Mouse (Mus musculus) heart, postnatal 4 days (tissue): ENCODE data around the gene Tpm3. TPM values are rescaled to one million over a fixed set of nuclear protein-coding genes. Genes with fewer than 3 reads are reported as not detected.

Source experiments
- DNase-seq: peaks from one replicate; pipeline ENCODE4 v3.0.0; 2021
- total RNA-seq, 2 experiments: library from RNA; stranded (reverse); gene quantifications; 2 replicates each; pipeline ENCODE4 v1.2.3; 2021

Gene Tpm3
- 100 to 1,000 TPM; 127 to 134 TPM for total RNA-seq

- DNase-seq = no peak
Measured at GRCm38 (mm10) chr3:90072294-90072693, at the start of gene Tpm3. TSS of gene Tpm3 (plus strand) at chr3:90072649.

- DNase-seq = no peak
Measured at GRCm38 (mm10) chr3:90034653-90035052, 37.8 kb upstream of the Tpm3 start.

- no peak for DNase-seq
Measured at GRCm38 (mm10) chr3:90036263-90036662, 36.2 kb upstream of the Tpm3 start.

DNA sequence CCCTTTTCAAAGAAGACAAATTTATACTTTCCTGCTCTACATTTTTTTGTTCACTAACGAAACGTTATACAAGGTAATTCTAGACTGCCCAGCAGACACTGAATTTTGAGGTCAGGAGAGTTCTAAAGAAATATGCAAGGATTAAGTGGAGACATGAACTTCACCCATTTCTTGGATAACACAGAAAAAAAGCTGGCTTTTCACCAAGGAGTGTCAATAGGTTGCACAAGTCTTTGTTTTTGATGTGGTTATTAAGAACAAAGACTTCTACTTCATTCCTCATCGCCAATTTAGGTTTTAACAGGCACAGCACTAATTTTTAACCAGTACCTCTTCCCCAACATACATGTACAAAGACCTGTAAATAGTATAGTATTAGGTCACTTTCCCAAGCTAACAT lies 22.8 kb upstream of the Tpm3 start:
- no peak for DNase-seq

- peak; percentile 72 for DNase-seq
Measured at GRCm38 (mm10) chr3:90051441-90052350, 20.8 kb upstream of the Tpm3 start, which contains the start of gene 4933434E20Rik. TSS of gene 4933434E20Rik (plus strand) at chr3:90051636.

GRCm38 (mm10) chr3:90052351-90053241 lies 19.9 kb upstream of the Tpm3 start, which contains the start of gene Ubap2l:
TSS of gene Ubap2l (minus strand) at chr3:90052628.
- peak; percentile 94 for DNase-seq

GRCm38 (mm10) chr3:90061549-90061948 lies 10.9 kb upstream of the Tpm3 start:
- DNase-seq = no peak

DNA sequence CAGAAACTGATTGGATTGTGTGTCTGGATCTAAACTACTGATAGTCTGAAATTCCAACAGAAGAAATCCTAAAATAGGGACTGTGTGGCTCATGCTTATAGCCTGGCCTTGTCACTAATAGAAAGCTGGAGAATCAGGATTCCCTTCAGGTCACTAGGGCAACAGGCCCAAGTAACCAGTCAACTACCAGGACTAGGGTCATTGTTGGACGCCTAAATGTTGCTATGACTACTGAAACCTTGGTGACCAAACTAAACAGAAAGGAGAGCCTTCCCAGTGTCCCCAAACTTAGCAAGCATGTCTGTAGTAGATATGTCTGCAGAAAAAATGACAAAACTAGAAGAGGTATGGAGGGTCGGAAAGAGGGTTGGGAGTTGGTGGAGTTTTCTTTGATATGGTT lies 9.9 kb upstream of the Tpm3 start:
- no peak for DNase-seq

- no peak for DNase-seq
Measured at GRCm38 (mm10) chr3:90064383-90064782, 8.1 kb upstream of the Tpm3 start.

GRCm38 (mm10) chr3:90065553-90065952 lies 6.9 kb upstream of the Tpm3 start:
- DNase-seq = peak; percentile 55

GRCm38 (mm10) chr3:90067851-90068250 lies 4.6 kb upstream of the Tpm3 start:
- no peak for DNase-seq

GRCm38 (mm10) chr3:90069688-90070087 lies 2.8 kb upstream of the Tpm3 start:
- DNase-seq = no peak

DNA sequence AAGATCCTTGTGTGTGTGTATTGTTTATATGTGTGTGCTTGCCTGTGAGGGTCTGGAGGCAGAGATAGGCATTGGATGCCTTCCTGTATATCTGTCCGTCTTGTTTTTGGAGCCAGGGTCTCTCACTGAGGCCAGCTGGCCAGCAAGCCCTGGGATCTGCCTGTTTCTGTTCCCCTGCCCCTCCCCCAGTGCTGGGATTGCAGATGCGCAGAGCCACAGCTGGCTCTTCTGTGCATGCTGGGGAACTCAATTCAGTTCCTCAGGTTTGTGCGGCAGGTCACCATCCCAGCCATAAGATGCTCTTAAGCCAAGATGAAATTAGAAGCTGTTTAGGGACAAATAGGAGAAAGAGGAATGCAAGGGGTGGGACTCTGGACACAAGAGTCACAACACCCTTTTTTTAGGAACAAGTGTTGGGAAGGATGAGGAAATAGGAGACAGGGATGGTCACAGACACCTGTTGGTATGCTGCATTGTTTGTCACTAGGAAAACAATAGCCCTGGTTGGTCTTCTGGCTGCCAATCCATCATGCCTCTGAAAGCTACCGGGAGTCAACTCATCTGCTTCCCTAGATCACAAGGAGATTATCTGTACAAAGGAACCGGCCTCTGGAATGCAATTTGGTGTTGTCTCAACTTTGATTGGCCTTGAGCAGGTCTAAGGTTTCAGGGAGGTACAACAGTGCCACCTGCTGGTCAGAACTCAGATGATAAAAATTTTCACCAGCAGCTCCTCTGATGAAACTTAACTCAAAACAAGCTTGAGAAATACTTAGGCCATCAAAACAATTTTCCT lies 4.7 kb downstream of the Tpm3 start:
- DNase-seq = peak; percentile 89

DNA sequence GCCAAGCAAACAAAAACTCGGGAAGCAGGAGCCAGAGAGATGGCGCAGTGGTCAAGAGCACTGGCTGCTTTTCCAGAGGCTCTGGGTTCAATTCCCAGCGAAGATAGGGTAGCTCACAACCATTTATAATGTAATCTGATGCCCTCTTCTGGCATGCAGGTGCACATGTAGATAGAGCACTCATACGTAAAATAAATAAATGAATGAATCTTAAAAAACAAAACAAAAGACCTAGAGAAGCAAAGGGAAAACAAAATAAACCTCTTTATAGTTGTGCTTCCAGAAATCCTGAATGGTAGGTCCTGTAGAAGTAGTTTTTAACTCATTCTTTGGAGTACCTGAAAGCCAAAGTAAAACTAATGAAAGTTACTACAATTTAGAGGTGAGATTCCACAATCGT lies 5.8 kb downstream of the Tpm3 start:
- DNase-seq = no peak

DNA sequence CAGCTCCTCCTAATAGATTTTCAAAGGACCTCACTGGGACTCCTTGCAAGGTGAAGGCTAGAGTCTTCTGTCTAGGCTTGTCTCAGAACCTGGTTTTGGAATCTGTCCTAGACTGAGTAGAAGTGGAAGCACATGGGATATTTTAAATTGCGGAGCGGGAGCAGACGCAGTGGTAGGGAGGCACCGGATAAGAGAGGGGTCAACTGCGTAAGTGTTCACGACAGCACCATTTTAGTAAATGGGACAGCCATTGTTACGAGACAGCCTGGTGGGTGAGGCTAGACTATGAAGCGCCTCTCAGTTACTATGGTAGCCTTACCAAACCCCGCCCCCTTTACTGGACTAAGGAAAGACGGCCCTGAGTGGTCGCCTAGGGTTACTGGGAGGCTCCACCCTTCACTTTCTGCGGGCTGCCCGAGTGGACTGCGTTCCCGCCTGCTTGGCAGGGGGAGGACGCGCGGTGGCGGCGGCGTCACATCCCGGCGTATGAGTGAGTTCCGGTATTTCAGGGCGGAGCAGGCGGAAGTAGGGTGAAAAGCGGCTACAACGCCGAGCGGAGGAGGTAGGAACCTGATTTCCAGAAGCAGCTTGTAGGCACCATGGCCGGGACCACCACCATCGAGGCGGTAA lies 6.8 kb downstream of the Tpm3 start:
- peak; percentile 94 for DNase-seq

GRCm38 (mm10) chr3:90079763-90080497 lies 7.5 kb downstream of the Tpm3 start:
- DNase-seq = peak; percentile 81

DNA sequence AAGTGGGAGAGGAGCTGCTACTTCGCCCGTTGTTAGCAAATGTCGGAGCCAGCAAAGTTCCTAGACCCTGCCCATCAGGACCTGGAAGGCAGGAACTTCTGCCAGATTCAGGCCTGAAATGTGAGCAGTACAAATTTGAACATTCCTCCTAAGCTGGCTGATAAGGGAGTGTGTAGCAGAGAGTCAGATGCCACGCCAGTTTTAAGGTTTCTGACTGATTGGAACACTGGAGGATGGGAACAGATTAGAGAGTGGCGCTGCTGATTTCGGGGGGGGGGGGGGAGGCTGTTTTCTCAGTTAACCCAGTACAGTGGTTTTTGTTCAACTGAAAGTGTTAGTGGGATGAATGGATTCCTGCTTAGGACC lies 8.0 kb downstream of the Tpm3 start:
- no peak for DNase-seq

DNA sequence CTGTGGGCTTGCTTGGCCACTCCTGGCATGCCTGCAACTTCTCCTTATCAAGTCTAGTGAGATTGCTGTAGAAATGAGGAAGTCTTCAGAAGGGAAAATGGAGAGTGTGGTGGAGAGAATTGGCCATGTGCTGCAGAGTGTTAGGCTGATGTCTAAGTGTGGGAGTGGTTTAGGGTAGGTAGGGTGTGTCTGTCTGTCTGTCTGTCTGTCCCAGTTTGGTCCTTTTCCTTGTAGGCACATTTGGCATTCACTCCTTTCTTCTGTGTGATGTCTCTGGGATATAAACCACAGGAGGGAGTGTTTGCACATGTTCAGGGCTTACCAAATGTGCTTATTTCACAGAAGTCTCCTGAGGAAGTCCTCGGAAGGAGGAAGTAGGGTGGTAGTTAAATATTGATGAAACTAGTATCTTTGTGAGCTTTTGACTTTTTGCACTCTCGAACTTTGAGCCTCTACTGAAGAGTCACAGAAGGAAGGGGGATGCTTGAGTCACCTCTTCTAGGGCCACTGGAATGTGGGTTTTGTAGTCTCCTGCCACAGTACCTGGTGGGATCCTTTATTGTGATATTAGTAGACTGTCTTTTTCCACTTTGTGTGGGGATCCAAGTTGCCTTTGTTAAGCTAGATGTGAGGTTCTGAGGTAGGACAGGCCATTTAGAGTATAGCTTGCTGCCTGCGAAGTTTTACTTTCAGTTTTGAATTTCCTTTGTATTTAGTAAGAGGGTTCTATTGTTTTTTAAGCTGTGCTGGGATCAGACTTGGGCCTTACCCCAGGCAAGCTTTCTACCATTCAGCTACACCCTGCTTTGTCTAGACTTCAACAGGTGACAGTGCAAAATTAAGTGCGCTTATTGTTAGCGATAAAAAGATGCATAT lies 9.2 kb downstream of the Tpm3 start:
- DNase-seq = no peak

DNA sequence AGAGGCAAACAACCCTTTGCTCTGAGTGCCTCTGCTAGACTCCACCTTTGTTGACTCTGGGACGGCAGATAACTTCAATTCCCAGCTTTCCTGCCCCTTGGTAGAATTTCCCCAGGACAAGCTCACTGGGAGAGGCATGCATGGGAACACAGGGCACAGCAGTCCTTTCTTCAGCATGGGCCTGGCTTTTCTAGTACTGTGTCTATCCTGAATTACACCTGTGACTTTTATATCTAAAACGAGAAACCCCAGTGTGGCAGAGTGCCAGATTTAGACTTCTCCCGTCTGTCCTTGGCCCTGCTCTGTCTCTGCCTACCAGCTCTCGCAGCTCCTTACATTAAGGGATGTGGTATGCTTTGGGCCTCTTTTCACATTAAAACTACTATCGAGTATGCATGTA lies 10.6 kb downstream of the Tpm3 start:
- DNase-seq = peak; percentile 29

- DNase-seq = no peak
Measured at GRCm38 (mm10) chr3:90083698-90084324, 11.4 kb downstream of the Tpm3 start.
